Mouse (Mus musculus) kidney, adult 2 months (tissue): Measurements from ENCODE around the gene E130114P18Rik. TPM values are rescaled to one million over a fixed set of nuclear protein-coding genes. Genes with fewer than 3 reads are reported as not detected.

Experiments
- DNase-seq: peaks from one replicate; pipeline ENCODE4 v3.0.0; 2021
- H3K27ac ChIP-seq: fragments of 200-500 bp; 2 replicates; pipeline ENCODE4 v1.5.1; 2012; ENCODE audit warnings: low read depth, low read length, control low read depth, inconsistent platforms; ENCODE audit not compliant: insufficient read depth
- H3K27me3 ChIP-seq: fragments of 200-500 bp; replicated peaks from 2 replicates; pipeline ENCODE4 v1.6.1; 2012; ENCODE audit warnings: mild to moderate bottlenecking, moderate library complexity, low read length, inconsistent platforms; ENCODE audit not compliant: control insufficient read depth, insufficient read depth
- H3K36me3 ChIP-seq: fragments of 200-500 bp; 2 replicates; pipeline ENCODE4 v1.6.1; 2012; ENCODE audit warnings: mild to moderate bottlenecking, moderate library complexity, low read length, inconsistent platforms; ENCODE audit not compliant: control insufficient read depth, insufficient read depth
- H3K4me1 ChIP-seq: fragments of 200-500 bp; 2 replicates; pipeline ENCODE4 v1.6.1; 2011; ENCODE audit warnings: low read length; ENCODE audit not compliant: control insufficient read depth, insufficient read depth
- H3K4me3 ChIP-seq: fragments of 200-500 bp; 2 replicates; pipeline ENCODE4 v1.5.1; 2011; ENCODE audit warnings: mild to moderate bottlenecking, low read depth, low read length, control low read depth; ENCODE audit not compliant: insufficient read depth
- CTCF ChIP-seq: fragments of 200-500 bp; conservative IDR thresholded peaks from 2 replicates; pipeline ENCODE4 v1.5.1; 2011; ENCODE audit warnings: low read depth, mild to moderate bottlenecking, control low read depth, low read length, moderate library complexity, mixed read lengths; ENCODE audit not compliant: insufficient read depth, insufficient read length
- POLR2A ChIP-seq: fragments of 200-500 bp; IDR thresholded peaks from one replicate; pipeline ENCODE4 v1.6.1; 2011; ENCODE audit warnings: low read depth, low read length, control low read depth
- WGBS: fragments of 180-500 bp; shearing (Covaris S2); methylation state at CpG from one replicate; pipeline ENCODE4 v1.1.7; 2018; 5-methylcytosine and 5-hydroxymethylcytosine counted together
- polyA plus RNA-seq: library from polyadenylated mRNA; depleted of rRNA; stranded (reverse); fragments of >200 nt; gene quantifications from 2 replicates; pipeline ENCODE4 v1.2.3, GENCODE M21; 2012

E130114P18Rik gene
- polyA plus RNA-seq, 1 experiment = 0.45 TPM

- WGBS = 64% methylated on average over 7 of the region's 7 CpGs
- Histone ChIP-seq H3K4me1 (no peaks in the 10 kb centered on the region), H3K36me3 (no peaks in the 10 kb centered on the region), H3K27ac (no peak overlapping the region), H3K4me3 (no peak overlapping the region), H3K27me3 (no peaks in the 10 kb centered on the region)
- no peak for DNase-seq
- TF ChIP-seq POLR2A (no peak), CTCF (no peak)
Measured at GRCm38 (mm10) chr4:97664738-97665427, 113.0 kb downstream of the E130114P18Rik start.

- Histone ChIP-seq H3K27ac (no peak overlapping the region), H3K27me3 (no peaks in the 10 kb centered on the region), H3K36me3 (no peaks in the 10 kb centered on the region), H3K4me1 (no peaks in the 10 kb centered on the region), H3K4me3 (no peak overlapping the region)
- DNase-seq = no peak
- WGBS = 86% methylated on average over 6 of the region's 6 CpGs
- no peak for TF ChIP-seq POLR2A
- no peak for TF ChIP-seq CTCF
Measured at GRCm38 (mm10) chr4:97663922-97664321, 114.0 kb downstream of the E130114P18Rik start.

DNA sequence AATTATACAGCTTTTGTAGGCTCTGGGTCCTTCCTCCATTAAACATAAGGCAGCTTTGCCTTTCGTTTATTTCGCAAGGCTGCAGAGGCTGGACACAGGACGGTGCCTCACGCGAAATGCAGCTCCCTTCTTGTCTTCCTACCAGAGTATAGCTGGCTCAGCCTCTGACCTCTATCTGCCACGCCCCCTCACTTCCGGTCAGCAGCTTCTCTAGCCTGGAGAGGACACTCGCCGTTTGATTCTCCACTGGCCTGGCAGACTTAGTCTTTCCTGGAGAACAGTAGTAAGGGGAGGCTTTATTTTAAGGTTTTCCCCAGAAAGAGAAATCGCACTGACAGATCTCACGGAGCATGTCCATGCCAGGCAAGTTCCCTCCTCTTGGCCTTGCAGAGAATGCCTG, 115.0 kb downstream of the E130114P18Rik start:
- H3K4me1 ChIP-seq = no peaks in the 10 kb centered on the region
- H3K36me3 ChIP-seq = no peaks in the 10 kb centered on the region
- H3K4me3 ChIP-seq = no peak overlapping the region
- H3K27me3 ChIP-seq = no peaks in the 10 kb centered on the region
- peak; percentile 25 for DNase-seq
- TF ChIP-seq POLR2A (no peak), CTCF (no peak)
- no peak overlapping the region for H3K27ac ChIP-seq
- 52% methylated on average over 11 of the region's 11 CpGs for WGBS

DNA sequence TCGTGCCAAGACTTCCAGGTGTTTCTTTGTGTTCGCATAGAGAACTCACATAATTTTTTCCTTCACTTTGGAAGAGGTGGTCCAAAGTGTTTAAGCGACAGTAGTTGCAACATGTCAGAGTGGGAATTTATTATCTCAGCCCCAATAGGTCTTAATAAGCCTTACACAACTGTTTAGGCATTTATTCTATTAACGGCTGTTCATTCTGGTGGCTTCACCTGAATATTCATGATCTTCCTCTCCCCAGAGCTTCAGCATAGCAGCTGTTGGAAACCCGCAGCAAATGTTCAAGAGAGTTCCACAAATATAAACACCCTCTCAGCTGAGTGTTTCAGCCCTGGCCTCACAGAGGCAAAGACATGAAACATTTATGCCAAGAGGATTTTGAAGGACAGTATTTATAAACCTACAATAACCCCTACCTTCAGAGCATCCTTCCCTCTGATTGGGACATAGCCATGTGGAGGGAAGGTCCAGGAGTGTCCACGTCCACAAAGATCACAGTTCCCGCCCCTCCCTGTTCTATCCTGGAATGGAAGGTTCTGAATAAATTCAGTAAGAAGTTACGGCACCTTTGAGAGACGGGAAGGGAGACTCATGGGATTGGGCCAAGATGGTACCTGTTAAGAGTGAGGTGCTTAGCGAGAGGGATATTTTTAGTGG, 116.1 kb downstream of the E130114P18Rik start:
- 91% methylated on average over 10 of the region's 10 CpGs for WGBS
- no peaks in the 10 kb centered on the region for H3K36me3 ChIP-seq

GRCm38 (mm10) chr4:97657586-97657985, 120.3 kb downstream of the E130114P18Rik start:
- 60% methylated on average over 3 of the region's 3 CpGs for WGBS
- H3K27ac ChIP-seq = no peak overlapping the region
- TF ChIP-seq CTCF = no peak
- TF ChIP-seq POLR2A = no peak
- no peaks in the 10 kb centered on the region for H3K36me3 ChIP-seq
- DNase-seq = no peak
- H3K4me3 ChIP-seq = no peak overlapping the region
- H3K4me1 ChIP-seq = no peaks in the 10 kb centered on the region
- H3K27me3 ChIP-seq = no peaks in the 10 kb centered on the region

More for the DNA sequence above, 116.1 kb downstream of the E130114P18Rik start:
- no peak for DNase-seq
- no peak overlapping the region for H3K27ac ChIP-seq
- no peak for TF ChIP-seq POLR2A
- TF ChIP-seq CTCF = no peak
- no peak overlapping the region for H3K4me3 ChIP-seq
- no peaks in the 10 kb centered on the region for H3K27me3 ChIP-seq
- H3K4me1 ChIP-seq = no peaks in the 10 kb centered on the region

DNA sequence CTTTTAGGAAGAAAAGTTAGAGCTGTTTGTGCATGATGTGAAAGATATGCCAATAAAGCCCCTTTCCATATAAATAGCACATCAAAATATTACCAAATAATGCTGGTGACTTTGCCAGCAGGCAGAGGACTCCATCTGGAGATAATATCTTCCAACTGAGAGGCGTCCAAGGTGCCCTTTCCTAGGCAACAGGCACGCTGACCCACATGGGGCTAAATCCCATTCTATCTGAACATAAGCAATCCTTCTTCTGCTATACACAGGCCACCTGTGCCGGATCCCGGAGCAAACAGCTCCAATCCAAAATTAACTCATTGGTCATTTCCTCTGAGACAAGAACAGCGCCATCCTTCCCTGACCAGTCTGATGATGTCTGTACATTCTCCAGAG, 128.3 kb downstream of the E130114P18Rik start:
- H3K27ac ChIP-seq = no peak overlapping the region
- no peaks in the 10 kb centered on the region for H3K4me1 ChIP-seq
- H3K27me3 ChIP-seq = no peaks in the 10 kb centered on the region; the same call in 1 of the 2 replicates
- 88% methylated on average over 5 of the region's 5 CpGs for WGBS
- H3K4me3 ChIP-seq = no peak overlapping the region
- H3K36me3 ChIP-seq = no peaks in the 10 kb centered on the region
- DNase-seq = no peak
- TF ChIP-seq CTCF = no peak
- no peak for TF ChIP-seq POLR2A

DNA sequence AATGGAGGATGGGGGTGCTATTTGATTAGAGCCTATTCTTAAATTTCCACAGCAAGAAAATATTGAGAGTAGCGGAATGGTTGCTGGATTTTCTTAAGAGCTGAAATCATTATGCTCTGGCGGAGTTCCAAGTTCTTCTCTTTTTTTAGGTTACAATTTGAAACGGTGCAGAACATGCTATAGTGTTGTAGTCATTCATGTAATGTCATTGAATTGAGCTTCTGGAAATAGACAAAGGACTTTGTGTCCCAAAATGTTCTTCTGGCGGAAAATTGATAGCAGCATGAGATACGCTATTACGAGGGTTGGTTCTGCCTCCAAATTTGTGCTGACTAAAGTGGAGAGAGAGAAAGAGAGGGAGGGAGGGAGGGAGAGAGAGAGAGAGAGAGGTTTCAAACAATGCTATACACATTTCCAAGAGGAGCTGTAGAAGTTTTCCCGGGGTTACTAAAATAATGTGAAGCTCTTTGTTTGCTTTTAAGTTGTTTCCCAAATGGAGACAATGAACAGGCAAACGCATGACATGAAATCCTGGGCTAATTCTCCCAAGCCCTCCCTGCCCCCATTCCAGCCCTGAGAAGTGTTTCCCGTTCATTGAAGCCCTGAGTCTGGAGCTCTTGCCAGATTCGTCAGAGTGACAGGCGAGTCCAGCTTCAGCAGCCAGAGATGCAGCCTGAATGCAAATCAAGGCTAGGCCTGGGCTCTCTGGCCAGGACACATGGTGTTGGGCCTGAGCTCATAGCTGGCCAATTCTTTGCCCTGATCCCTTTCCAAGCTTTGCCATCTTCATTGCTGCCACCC, 128.9 kb downstream of the E130114P18Rik start:
- Histone ChIP-seq H3K4me3 (no peak overlapping the region), H3K27ac (no peak overlapping the region), H3K4me1 (no peaks in the 10 kb centered on the region), H3K27me3 (no peaks in the 10 kb centered on the region; the same call in 1 of the 2 replicates), H3K36me3 (no peaks in the 10 kb centered on the region)
- WGBS = 54% methylated on average over 11 of the region's 11 CpGs
- no peak for DNase-seq
- no peak for TF ChIP-seq POLR2A
- no peak for TF ChIP-seq CTCF
